Mouse (Mus musculus) heart, embryonic 12.5 days (tissue): ENCODE results near the gene Rabif. TPM values are rescaled to one million over a fixed set of nuclear protein-coding genes. Genes with fewer than 3 reads are reported as not detected.

ENCODE experiments used
- ATAC-seq: fragments of 200-750 bp; cut with Nextera tagmentation; 2 replicates; pipeline ENCODE4 v1.8.0; 2017; ENCODE audit warnings: moderate TSS enrichment, moderate library complexity; ENCODE audit not compliant: insufficient number of reproducible peaks, low FRiP score
- H3K27ac ChIP-seq: fragments of 300-500 bp; sonication (generic); 2 replicates; pipeline ENCODE4 v1.5.1; 2016; ENCODE audit warnings: mild to moderate bottlenecking, moderate library complexity; ENCODE audit not compliant: poor library complexity, severe bottlenecking
- H3K27me3 ChIP-seq: fragments of 300-500 bp; sonication (generic); replicated peaks from 2 replicates; pipeline ENCODE4 v1.6.1; 2016; ENCODE audit warnings: mild to moderate bottlenecking, moderate library complexity
- H3K36me3 ChIP-seq: fragments of 300-500 bp; sonication (generic); 2 replicates; pipeline ENCODE4 v1.6.1; 2016; ENCODE audit warnings: mild to moderate bottlenecking, moderate library complexity
- H3K4me1 ChIP-seq: fragments of 300-500 bp; sonication (generic); replicated peaks from 2 replicates; pipeline ENCODE4 v1.6.1; 2016; ENCODE audit warnings: mild to moderate bottlenecking
- H3K4me2 ChIP-seq: fragments of 300-500 bp; sonication (generic); 2 replicates; pipeline ENCODE4 v1.6.1; 2016; ENCODE audit warnings: mild to moderate bottlenecking, moderate library complexity
- H3K4me3 ChIP-seq: fragments of 300-500 bp; sonication (generic); 2 replicates; pipeline ENCODE4 v1.5.1; 2016; ENCODE audit warnings: mild to moderate bottlenecking
- H3K9ac ChIP-seq: fragments of 300-500 bp; sonication (generic); 2 replicates; pipeline ENCODE4 v1.6.1; 2016; ENCODE audit warnings: mild to moderate bottlenecking, moderate library complexity
- H3K9me3 ChIP-seq: fragments of 300-500 bp; sonication (generic); replicated peaks from 2 replicates; pipeline ENCODE4 v1.6.1; 2016; ENCODE audit warnings: mild to moderate bottlenecking, moderate library complexity
- WGBS: fragments of 180-500 bp; shearing (Covaris S2); methylation state at CpG from one replicate; pipeline ENCODE4 v1.1.7; 2016; 5-methylcytosine and 5-hydroxymethylcytosine counted together
- polyA plus RNA-seq: library from polyadenylated mRNA; unstranded; fragments of >200 nt; fragmentation: Nextera tagmentation; extraction: Ambion mirVana; gene quantifications from 2 replicates; pipeline ENCODE4 v1.2.1, GENCODE M21; 2016

Rabif gene
- polyA plus RNA-seq, 1 experiment from 2014 or later = 32.8 TPM

GRCm38 (mm10) chr1:134555871-134556670, 61.6 kb downstream of the Rabif start:
- H3K4me3 ChIP-seq = peak overlapping the region; percentile 72
- ATAC-seq = peak; percentile 37
- no peaks in the 10 kb centered on the region for H3K27me3 ChIP-seq
- peak overlapping the region; percentile 87 for H3K9ac ChIP-seq
- under 1% methylated on average over 46 of the region's 46 CpGs for WGBS
- peaks cover 16% of the 10 kb centered on the region for H3K4me1 ChIP-seq
- H3K9me3 ChIP-seq = no peaks in the 10 kb centered on the region
- no peaks in the 10 kb centered on the region for H3K36me3 ChIP-seq
- H3K27ac ChIP-seq = peak overlapping the region; percentile 85
- H3K4me2 ChIP-seq = peak overlapping the region; percentile 98

GRCm38 (mm10) chr1:134556671-134557218, 62.3 kb downstream of the Rabif start:
- WGBS = under 1% methylated on average over 35 of the region's 35 CpGs
- no peaks in the 10 kb centered on the region for H3K27me3 ChIP-seq
- peak overlapping the region; percentile 98 for H3K4me2 ChIP-seq
- peaks cover 16% of the 10 kb centered on the region for H3K4me1 ChIP-seq
- peak; percentile 96 for ATAC-seq
- peak overlapping the region; percentile 87 for H3K9ac ChIP-seq
- peak overlapping the region; percentile 85 for H3K27ac ChIP-seq
- H3K36me3 ChIP-seq = no peaks in the 10 kb centered on the region
- peak overlapping the region; percentile 72 for H3K4me3 ChIP-seq
- H3K9me3 ChIP-seq = no peaks in the 10 kb centered on the region

Other genes starting within 250 kb of the Rabif start
- 1.2 and 2.1 TPM in 2 replicates for gene Myog, start 204.7 kb upstream of the Rabif start, polyA plus RNA-seq
- 17.1 and 17.3 TPM in 2 replicates for gene Ppfia4, start 161.7 kb upstream of the Rabif start, polyA plus RNA-seq
- 67.6 and 73.8 TPM in 2 replicates for gene Tmem183a, start 132.7 kb upstream of the Rabif start, polyA plus RNA-seq
- gene 4933406M09Rik, start 108.7 kb upstream of the Rabif start, polyA plus RNA-seq = not detected in 2 replicates
- gene Cyb5r1, start 89.1 kb upstream of the Rabif start, polyA plus RNA-seq = 37.6 and 38.8 TPM in 2 replicates
- gene Adipor1, start 79.3 kb upstream of the Rabif start, polyA plus RNA-seq = 126 and 134 TPM in 2 replicates
- 18.8 and 20.4 TPM in 2 replicates for gene Klhl12, start 39.1 kb upstream of the Rabif start, polyA plus RNA-seq
- not detected in 2 replicates for gene Mgat4e, start 55.0 kb downstream of the Rabif start, polyA plus RNA-seq
- 39.9 and 41.4 TPM in 2 replicates for gene Kdm5b, start 65.5 kb downstream of the Rabif start, polyA plus RNA-seq
- 0.23 and 0.86 TPM in 2 replicates for gene Syt2, start 152.0 kb downstream of the Rabif start, polyA plus RNA-seq